Mouse (Mus musculus) right cerebral cortex, adult 2 months (tissue): Measurements from ENCODE around the gene Dazap1.

ENCODE experiments used
- DNase-seq, 2 experiments: peaks; one replicate each; pipeline ENCODE4 v3.0.0; 2021 to 2022; ENCODE audit warnings: low spot score in 2 of 2

Gene Dazap1

DNA sequence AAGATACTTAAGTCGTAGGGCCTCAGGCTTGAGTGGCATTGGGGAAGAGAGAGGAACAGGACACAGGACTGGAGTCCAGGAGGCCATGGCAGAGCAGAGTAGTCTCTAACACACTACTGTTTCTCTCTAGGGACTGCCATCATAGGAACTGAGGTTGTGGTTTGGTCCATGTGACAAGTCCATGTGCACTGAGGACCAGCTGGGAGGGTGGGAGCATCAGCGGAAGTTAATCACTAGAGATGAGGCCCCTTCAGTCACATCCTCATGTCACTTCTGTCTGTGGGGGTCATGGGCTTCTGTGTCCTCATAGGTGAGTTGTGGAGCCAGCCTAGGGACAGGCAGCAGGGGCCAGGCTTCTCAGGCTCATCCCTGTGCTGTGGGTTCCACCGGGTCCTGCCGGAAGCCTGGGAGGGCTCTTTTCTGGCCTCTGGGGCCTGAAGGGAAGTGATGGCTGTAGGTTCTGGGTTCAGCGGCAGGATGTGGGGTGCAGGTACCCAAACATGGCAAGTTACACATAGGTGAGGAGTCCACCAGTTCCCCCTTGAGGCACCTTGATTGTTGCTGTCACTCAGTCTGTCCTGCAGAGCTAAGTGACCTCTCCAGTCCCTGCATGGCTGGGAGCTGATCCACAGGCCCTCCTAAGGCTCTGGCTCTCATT lies 10.0 kb downstream of the Dazap1 start:
- DNase-seq: no peak

DNA sequence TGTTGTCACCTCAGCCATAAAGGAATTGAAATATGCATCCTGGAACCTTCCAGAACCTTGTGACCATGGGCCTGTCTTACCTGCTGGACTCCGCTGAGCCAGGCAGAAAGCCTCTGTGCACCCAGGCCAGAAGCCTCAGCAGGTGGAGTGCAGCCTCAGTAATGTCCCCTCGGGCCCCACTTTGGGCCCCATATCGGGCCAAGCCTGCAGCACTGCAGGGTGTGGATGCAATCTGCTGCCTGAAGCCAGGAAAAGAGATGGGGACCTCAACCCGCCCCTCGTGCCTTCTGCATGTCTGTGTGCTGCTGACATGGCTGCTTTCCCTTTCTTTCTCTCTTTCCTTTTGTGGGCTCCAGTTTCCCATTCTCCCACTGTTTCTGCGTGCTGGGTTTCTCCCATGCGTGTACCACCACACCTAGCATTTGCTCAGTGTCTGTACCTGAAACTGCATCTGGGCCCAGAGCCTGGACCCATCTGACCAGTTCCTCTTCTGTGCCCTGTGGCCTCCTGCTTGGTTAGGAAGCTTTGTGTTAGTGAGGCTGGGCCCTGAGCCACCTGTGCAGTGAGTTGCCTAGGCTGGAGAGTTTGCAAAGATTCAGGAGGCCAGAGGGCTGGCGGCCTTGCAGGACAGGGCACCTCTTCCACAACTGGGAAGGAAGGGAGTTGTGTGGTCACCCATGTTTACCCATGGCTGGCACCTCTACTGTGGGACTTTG lies 10.7 kb downstream of the Dazap1 start:
- no peak for DNase-seq

DNA sequence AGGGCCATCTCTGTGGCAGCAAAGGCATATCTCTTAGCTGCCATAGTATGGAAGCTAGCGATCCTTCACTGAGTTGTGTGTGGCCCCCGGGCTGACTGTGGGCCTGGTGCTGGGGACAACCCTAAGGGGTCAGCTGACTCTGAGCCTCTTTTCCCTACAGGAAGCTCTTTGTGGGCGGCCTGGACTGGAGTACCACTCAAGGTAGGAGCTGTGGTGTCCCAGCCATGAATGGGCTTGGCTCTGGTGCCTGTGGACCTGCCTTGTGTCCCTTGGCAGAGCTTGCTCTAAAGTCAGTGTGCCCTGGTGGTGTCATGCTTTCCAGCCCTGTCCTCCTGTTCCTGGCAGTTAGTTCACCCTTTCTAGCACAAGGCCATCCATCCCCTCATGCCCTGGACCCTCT lies 12.6 kb downstream of the Dazap1 start:
- no peak for DNase-seq

DNA sequence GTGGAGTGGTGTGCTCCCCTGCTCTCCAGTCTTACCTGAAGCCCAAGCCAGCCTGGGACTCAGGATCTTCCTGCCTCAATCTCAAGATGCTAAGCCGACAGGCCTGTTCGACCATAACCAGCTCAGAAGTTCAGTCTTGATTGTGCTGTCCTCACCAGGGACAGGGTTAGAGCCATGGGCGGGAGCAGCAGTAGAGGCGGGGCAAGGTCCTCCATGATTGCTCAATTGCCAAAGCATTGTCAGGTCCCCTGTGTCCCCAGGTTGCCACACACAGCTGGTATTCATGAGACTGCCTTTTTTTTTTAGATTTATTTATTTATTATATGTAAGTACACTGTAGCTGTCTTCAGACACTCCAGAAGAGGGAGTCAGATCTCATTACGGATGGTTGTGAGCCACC lies 15.0 kb downstream of the Dazap1 start:
- no peak for DNase-seq

DNA sequence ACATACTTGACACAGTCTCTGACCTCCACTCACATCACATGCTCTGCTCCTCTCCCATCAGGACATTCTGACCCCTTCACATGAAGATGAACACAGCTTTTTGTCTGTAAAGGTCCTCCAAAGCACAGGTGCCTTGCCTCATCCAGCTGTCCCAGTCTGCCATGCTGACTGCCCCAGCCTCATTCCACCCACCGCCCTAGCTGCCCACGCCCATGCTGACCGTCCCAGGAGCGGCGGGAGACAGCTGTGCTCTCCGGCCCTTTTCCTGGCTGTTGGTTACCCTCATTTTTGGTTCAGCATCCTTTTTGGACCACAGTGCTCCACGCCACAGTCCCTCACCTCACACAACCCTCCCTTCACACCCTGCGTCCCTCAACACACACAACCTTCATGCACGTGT lies 17.1 kb downstream of the Dazap1 start:
- DNase-seq: no peak

DNA sequence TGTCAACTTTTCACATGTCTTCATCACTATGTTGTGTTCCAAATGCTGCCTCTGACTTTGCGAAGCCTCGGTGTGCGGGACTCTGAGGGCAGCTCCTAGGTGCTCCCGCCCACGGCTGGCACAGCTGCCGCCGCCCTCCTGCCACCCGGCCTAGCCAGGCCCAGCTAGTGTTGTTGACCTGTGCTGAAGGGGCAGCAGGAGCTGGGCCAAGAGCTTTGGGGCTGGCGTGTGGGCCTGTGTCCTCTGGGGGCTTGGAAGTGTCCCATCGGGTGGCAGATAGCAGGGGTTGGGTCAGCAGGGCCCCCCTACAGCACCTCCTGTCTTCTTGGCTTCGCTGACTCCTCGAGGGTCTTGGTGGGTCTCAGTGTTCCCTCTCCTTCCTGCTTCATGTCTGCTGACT lies 18.0 kb downstream of the Dazap1 start:
- no peak for DNase-seq

DNA sequence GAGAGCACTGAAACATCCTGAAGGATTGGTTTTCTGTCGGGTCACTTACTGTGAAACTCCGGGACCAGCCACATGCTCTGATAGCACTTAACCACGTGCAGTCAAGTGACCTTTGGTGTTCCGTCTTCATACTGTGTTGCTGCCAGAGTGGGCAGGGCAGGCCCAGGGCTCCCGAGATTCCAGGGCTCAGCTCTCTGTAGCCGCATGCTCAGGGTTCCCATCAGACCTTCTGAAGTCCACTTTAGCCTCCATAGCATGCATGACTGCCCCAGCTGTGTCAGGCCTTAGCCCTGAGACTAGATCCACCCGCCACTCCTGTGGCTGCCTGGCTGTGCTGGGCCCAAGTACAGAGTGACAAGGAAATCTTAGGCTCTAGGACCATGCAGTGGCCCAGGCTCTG lies 20.0 kb downstream of the Dazap1 start:
- DNase-seq: no peak

DNA sequence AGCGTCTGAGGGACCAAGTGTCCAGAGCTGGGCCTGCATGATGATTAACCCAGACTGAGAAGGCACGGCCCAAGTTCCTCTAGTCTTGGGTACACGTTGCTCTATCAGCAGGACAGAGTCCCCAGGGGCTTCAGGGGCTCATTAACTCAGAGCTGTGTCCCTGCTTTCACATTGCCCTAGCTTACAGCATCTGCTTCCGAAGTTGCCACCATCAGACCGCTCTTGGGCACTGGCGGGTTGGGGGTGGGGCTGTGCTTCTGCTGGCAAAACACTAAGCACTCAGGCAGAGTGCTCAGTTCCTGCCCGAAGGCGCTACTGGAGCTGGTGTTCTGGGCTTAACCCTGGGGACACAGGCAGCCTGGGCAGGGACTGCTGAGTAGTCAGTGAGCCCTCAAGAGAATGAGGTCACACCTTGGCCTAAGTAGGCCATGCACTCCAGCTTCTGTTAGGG lies 20.7 kb downstream of the Dazap1 start:
- no peak for DNase-seq

DNA sequence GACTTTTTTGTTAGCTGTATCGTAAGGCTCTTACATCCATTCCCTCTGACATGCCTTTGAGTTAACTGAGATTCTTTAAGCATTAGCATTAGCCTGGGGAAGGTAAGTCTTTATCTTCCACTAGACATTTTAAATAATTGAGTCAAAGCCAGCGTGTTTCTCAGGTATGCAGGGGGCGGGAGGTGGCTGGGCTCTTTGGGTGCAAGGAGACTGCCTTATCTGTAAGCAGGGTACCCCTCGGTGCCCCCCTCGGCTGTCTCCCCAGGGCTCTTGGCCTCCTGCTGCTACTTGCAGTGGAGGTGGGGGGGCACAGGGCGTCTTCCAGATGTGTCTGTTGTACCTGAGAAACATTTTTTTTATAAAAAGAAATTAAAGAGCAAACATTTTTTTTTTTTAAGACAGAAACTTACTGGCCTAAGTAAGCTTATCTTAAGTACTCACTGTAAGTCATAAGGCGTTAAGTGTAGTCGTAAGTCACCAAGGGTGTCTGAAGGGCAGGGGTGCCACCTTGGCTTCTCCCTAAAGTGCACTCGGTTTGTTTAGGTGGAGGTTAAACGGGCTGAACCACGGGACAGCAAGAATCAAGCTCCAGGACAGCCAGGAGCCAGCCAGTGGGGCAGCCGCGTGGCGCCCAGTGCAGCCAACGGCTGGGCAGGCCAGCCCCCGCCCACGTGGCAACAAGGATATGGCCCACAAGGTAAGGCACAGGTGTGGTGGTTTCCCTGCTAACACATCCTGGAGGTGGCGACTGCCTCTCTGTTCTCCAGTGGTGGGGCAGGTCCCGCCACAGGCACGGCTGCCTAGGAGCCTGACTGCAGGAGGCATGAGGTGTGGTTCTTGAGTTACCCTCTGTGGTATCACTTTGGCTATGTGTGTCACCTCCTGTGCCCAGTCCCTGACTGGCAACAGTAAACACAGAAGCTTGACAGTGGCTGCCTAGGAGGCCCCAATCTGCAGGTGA lies 21.5 kb downstream of the Dazap1 start:
- no peak for DNase-seq

DNA sequence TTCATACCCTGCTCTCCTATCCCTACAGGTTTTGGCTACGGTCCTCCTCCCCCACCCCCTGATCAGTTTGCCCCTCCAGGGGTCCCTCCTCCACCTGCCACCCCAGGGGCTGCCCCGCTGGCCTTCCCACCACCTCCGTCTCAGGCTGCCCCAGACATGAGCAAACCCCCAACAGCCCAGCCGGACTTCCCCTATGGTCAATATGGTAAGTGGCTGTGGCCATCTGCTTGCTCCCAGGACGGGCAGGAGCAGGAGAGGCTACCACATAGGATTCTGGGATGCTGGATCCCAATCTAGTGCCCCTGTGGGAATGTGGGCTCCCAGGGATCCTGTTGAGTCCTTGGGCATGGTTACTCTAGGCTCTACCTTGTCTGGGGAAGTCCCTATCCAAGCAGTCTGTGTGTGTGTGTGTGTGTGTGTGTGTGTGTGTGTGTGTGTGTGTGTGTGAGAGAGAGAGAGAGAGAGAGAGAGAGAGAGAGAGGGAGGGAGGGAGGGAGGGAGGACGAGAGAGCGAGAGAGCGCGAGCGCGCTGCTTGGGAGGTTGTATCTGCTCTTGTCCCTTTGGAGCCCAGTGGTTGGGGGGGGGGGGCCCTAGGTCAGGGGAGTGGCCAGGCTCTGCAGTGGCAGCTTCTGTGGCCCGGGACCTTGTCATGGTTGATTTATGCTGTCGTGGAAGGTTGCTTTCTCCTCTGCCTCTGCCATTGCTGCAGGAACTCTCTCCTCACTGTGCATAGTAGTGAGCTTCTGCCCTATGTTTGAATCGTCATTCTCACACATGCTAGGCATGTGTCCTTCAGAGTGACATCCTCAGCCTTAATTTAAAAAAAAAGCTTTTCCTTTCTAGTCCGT lies 24.2 kb downstream of the Dazap1 start:
- DNase-seq: no peak

DNA sequence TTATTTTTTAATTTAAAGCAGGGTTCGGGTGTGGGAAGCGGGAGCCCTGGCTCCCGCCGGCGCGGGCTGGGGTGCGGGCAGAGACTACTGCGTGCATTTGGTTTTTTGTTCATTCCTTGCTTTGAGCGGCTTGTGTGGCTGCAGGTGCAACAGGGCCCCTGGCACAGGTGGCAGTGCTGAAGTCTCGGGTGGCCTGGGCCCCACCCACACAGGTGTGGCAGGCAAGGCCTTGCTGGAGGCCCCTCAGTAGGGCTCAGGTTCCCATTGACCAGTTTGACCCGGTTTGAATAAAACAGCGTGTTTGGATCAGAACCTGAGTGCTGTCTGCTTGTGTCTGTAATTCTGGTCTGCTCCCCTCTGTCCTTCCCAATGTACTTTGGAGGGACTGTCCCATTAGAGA lies 26.8 kb downstream of the Dazap1 start:
- DNase-seq: no peak

DNA sequence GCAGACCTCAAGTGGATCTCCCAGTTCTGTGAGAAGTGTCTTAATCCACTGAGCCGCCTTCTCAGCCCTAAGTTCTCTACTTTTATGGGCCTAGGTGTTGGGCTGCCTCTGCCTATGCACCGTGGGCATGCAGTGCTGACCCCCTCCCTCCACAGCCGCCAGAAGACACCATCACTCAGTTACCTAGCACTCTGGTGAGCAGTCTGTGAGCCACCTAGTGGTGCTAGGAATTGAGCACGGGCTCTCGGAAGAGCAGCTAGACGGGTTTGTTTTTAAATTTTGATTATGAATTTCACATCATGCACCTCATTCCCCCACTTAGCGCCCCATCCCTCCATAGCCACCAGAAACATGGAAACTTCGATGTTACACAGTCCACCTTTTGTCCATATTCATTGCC lies 27.4 kb downstream of the Dazap1 start:
- DNase-seq: no peak

DNA sequence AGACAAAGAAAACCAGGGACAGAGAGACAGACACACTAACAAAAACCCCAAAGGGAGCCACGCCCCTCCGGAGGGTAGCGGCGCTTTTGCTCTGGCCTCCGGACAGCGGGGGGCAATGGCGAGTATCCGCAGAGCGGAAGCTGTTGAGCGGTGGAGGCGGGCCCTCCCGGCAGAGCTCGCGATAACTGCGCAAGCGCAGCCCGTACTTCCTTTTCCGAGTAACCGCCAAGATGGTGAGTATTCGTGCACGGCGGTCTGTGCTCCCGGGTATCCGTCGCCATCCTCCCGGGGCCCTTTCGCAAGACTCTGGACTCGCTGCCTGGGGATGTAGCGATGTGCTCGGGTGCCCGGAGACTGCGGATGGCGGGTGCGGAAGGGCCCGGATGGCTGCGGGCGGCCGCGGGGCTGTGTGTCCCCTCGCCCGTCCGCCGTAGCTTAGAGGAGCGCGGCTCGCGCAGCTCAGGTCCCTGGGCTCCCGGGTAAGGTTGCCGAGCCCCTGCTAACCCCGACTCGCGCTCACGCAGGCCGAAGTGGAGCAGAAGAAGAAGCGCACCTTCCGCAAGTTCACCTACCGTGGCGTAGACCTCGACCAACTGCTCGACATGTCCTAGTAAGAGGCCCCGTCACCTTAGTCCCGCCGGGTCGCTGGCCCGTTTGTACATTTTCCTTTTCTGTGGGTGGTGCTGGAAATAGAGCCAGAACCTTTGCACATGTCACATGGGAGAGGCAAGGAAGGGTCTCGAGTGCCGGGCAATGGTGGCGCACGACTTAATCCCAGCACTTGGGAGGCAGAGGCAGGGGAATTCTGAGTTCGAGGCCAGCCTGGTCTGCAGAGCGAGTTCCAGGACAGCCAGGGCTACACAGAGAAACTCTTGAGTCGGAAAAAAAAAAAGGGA lies 31.2 kb downstream of the Dazap1 start, which contains the start of gene Rps15:
Gene Rps15, plus strand, starts transcription at position 203 of the 896 bp plus-strand sequence.
- peak; percentile 92 to 93 for DNase-seq

DNA sequence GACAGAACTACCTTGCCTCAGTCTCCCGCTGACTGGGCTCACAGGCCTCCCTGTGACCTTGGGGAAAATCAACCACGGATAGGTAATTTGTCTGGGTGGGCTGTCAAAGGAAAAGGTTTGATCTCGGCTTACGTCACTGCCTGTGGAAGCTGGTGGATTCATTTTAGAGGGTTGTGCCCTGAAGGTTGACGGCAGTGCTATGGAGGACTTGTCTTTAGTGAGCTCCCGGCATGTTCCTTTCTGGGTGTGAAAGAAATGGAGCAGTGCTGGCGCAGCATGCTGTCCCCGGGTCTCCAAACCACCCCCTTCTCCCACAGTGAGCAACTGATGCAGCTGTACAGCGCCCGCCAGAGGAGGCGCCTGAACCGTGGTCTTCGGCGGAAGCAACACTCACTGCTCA lies 32.0 kb downstream of the Dazap1 start:
- DNase-seq: peak in 1 of 2 experiments; percentile 35

DNA sequence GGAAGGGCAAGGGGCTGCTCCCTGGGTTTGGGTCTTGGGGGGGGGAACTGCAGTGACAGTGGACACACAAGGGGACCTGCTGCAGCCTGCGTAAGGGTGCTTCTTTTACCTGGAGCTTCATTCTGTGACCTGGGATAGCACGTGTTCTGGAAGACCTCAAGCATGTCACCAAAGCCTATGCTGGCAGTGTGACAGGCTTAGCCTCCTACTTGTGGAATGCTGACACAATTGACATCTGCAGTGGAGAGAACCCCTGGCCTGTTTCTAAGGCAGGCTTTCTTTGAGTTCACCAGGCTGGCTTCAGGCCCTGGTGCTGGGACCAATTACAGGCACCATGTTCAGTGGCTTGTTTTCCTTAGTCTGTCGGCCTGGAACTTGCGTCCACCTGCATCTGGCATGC lies 33.0 kb downstream of the Dazap1 start:
- no peak for DNase-seq

DNA sequence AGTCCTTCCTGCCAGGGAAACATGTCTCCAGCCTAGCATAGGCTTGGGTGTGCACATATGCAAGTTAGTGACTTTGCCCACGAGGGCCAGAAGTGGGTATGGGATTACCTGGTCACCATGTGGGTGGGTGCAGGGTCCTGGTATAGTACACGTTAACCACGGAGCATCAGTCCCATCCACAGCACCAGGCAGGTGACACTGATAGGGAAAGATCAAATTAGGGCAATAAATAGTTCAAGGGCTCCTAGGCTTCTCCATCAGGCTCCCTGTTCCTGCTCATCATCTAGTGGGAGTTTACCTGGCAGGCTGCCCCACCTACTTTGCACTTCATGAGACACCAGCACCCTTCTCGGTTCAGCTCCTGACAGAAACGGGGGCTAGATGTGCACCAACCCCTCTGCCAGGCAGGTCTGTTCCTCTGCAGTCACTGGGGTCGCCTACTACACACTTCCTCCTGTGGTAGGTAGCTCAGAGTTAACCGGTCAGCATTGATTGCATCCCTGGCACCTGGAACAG lies 33.6 kb downstream of the Dazap1 start:
- peak in 1 of 2 experiments; percentile 18 for DNase-seq

DNA sequence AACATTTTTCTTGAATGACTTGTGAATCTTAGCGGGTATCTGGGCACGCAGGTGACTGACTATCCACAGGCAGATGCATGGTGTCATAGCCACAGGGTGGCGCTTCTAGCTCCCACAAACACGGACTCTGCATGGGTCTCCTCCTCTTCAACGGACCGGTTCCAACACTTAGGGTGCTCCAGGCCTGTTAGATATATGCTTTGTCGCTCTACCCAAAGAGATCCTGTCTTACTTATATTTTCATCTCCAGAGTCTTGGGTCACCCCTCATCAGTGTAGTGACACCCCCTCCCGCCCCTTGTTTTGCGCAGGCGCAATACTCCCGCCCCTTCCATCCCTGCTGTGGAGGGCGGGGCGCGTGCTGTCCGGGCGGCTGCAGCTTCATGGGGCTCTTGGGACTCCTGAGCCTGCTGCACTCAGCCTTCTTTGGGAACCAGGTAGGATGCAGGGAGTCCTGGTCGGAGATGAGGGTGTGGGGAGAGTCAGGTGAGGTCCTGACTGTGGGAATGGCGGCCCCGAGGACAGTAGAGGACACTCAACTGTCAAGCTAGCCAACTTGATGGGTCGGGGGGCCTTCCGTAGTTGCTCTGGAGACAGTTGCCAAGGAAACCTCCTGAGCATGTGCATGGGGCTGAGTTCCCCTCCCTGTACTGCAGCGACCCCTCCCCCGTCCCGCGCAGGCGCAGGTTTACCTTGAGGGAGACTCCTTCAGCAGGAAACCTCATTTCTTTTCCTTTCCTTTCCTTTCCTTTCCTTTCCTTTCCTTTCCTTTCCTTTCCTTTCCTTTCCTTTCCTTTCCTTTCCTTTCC lies 34.5 kb downstream of the Dazap1 start, which contains the start of gene Apc2:
Gene Apc2, plus strand, starts transcription at position 360 of the 808 bp plus-strand sequence.
- DNase-seq: peak; percentile 78 to 88

DNA sequence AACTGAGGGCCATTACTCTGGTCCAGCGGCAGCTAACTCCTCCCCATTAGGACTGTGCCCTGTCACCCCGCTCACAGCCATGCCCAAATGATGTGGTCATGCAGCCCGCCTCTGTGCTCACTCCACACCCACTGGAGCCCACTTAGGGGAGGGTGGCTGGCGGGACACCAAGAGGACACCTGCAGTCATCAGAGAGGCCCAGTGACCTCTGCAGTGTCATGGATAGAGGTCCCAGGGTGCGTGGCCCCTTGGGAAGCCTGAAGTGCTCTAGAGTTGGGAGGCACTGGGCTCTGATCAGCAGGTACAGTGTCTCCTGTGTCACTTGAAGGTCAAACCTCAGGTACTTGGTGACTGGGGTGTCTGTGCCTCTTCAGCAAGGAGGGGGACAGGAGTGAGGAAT lies 35.5 kb downstream of the Dazap1 start:
- no peak for DNase-seq

DNA sequence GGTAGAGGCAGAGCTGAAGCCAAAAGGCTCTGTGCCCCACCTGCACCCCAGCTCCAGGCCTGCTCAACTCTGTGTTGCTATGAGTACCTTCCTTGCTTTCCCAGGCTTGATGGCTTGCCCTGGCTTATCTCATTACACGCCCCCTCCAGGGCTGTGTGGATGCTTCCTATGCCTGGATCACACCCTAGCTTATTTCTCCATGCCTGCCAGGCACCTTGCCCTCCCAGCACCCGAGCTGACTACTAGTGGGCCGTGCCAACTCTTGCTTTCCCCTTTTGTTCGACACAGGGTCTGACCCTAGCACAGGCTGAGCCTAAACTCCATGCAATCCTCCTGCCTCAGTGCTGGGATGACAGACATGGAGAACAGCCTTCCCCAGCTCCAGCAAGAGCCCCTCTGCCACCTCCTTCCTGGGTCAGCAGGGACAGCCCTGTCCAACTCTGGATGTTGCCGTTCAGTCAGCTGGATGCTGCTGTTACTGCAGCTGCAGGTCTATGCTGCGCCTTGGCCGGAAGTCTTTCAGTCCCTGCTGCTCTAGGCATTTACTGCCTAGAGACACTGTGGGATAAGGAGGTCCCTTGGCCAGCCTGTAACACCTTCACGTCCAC lies 36.3 kb downstream of the Dazap1 start:
- DNase-seq: no peak
